In the genomic region with DNA sequence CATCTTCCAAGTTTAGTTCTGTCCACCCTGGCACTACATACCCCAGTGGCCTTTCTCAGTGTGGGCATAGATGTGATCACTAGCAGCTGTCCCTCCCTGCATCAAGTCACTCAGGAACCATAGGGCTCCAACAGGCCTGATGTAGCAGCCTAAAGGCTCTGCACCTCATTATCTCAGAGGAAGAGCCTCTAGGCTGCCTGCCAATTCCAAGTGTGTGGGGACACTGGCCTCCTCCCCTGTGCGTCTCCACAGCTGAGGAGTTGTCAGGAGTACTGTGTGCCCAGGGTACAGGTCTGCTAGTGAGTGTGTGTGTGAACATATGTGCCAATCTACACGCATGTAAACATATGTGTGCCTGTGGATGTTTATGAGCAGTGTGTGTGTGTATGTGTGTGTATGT, we compare ENCODE assay signal across 8 mouse cellular contexts. TPM values are rescaled to one million over a fixed set of nuclear protein-coding genes. Genes with fewer than 3 reads are reported as not detected.
DNase-seq lines count a peak whose midpoint lies in the region; ATAC-seq lines count a peak whose summit lies in the region.

No protein-coding gene starts in this region.

- no peak overlapping the region for H3K4me2 ChIP-seq in forebrain, embryonic 12.5 days
- no peak overlapping the region for H3K4me2 ChIP-seq in forebrain, embryonic 15.5 days (replicated peaks)
- H3K4me2 ChIP-seq in neural tube, embryonic 12.5 days (replicated peaks): no peak overlapping the region
- no peak overlapping the region for H3K4me2 ChIP-seq in neural tube, embryonic 15.5 days
- H3K4me2 ChIP-seq in midbrain, embryonic 16.5 days (ENCODE audit: low read length): no peak overlapping the region

- H3K4me1 ChIP-seq in forebrain, embryonic 12.5 days: peaks cover 7% of the 10 kb centered on the region; the same call in 1 of the 2 replicates
- 0 out of 2 replicates have a peak, but pooled peaks cover 3% of the 10 kb centered on the region for H3K4me1 ChIP-seq in forebrain, embryonic 15.5 days
- no peaks in the 10 kb centered on the region; the same call in 1 of the 2 replicates for H3K4me1 ChIP-seq in neural tube, embryonic 12.5 days
- peaks cover 7% of the 10 kb centered on the region; the same call in 1 of the 2 replicates for H3K4me1 ChIP-seq in neural tube, embryonic 15.5 days
- peaks cover 29% of the 10 kb centered on the region for H3K4me1 ChIP-seq in hindbrain, embryonic 10.5 days (replicated peaks)
- H3K4me1 ChIP-seq in midbrain, embryonic 16.5 days (ENCODE audit: control insufficient read depth, insufficient read depth, low read length): no peaks in the 10 kb centered on the region; the same call in 1 of the 2 replicates

- no peak overlapping the region for H3K9ac ChIP-seq in forebrain, embryonic 12.5 days
- H3K9ac ChIP-seq in forebrain, embryonic 15.5 days (replicated peaks): no peak overlapping the region
- H3K9ac ChIP-seq in neural tube, embryonic 12.5 days: no peak overlapping the region
- no peak overlapping the region for H3K9ac ChIP-seq in neural tube, embryonic 15.5 days (replicated peaks)
- no peak overlapping the region for H3K9ac ChIP-seq in midbrain, embryonic 16.5 days (ENCODE audit: low read depth, low read length)

- H3K4me3 ChIP-seq in forebrain, embryonic 12.5 days (replicated peaks): no peak overlapping the region
- H3K4me3 ChIP-seq in forebrain, embryonic 15.5 days: no peak overlapping the region
- H3K4me3 ChIP-seq in neural tube, embryonic 12.5 days: no peak overlapping the region
- no peak overlapping the region for H3K4me3 ChIP-seq in neural tube, embryonic 15.5 days (replicated peaks)
- H3K4me3 ChIP-seq in hindbrain, embryonic 10.5 days: no peak overlapping the region
- H3K4me3 ChIP-seq in midbrain, embryonic 16.5 days (ENCODE audit: low read depth, low read length): no peak overlapping the region

- no peaks in the 10 kb centered on the region for H3K36me3 ChIP-seq in forebrain, embryonic 12.5 days (replicated peaks)
- H3K36me3 ChIP-seq in forebrain, embryonic 15.5 days: no peaks in the 10 kb centered on the region
- H3K36me3 ChIP-seq in neural tube, embryonic 12.5 days: no peaks in the 10 kb centered on the region
- H3K36me3 ChIP-seq in neural tube, embryonic 15.5 days: no peaks in the 10 kb centered on the region
- H3K36me3 ChIP-seq in hindbrain, embryonic 10.5 days: no peaks in the 10 kb centered on the region
- no peaks in the 10 kb centered on the region for H3K36me3 ChIP-seq in midbrain, embryonic 16.5 days (ENCODE audit: control insufficient read depth, insufficient read depth, low read length)

- WGBS in forebrain, embryonic 12.5 days: 74% methylated on average over 2 of the region's 2 CpGs
- 60% methylated on average over 2 of the region's 2 CpGs for WGBS in forebrain, embryonic 15.5 days
- 81% methylated on average over 2 of the region's 2 CpGs for WGBS in neural tube, embryonic 12.5 days
- WGBS in neural tube, embryonic 15.5 days: 59% methylated on average over 2 of the region's 2 CpGs
- 96% methylated on average over 2 of the region's 2 CpGs for WGBS in hindbrain, embryonic 10.5 days
- WGBS in midbrain, embryonic 16.5 days: 73% methylated on average over 2 of the region's 2 CpGs

- no peaks in the 10 kb centered on the region; the same call in 1 of the 2 replicates for H3K27me3 ChIP-seq in forebrain, embryonic 12.5 days
- H3K27me3 ChIP-seq in forebrain, embryonic 15.5 days: no peaks in the 10 kb centered on the region
- H3K27me3 ChIP-seq in neural tube, embryonic 12.5 days (replicated peaks): no peaks in the 10 kb centered on the region
- no peaks in the 10 kb centered on the region for H3K27me3 ChIP-seq in neural tube, embryonic 15.5 days (replicated peaks)
- H3K27me3 ChIP-seq in hindbrain, embryonic 10.5 days (ENCODE audit: insufficient read depth, poor library complexity, severe bottlenecking): 0 out of 2 replicates have a peak, but pooled peaks cover 5% of the 10 kb centered on the region
- no peaks in the 10 kb centered on the region for H3K27me3 ChIP-seq in midbrain, embryonic 16.5 days (ENCODE audit: control insufficient read depth, insufficient read depth, low read depth, low read length)

- peak overlapping the region; percentile 16 for H3K27ac ChIP-seq in forebrain, embryonic 12.5 days
- no peak overlapping the region for H3K27ac ChIP-seq in forebrain, embryonic 15.5 days (replicated peaks)
- 0 out of 2 replicates have a peak overlapping the region, but pooled peaks have one; percentile 7 for H3K27ac ChIP-seq in neural tube, embryonic 12.5 days
- no peak overlapping the region for H3K27ac ChIP-seq in neural tube, embryonic 15.5 days (replicated peaks)
- H3K27ac ChIP-seq in hindbrain, embryonic 10.5 days: peak overlapping the region; percentile 25; the same call in 1 of the 2 replicates
- H3K27ac ChIP-seq in midbrain, embryonic 16.5 days (ENCODE audit: low read length): no peak overlapping the region; the same call in 1 of the 2 replicates

- no peaks in the 10 kb centered on the region for H3K9me3 ChIP-seq in forebrain, embryonic 12.5 days
- H3K9me3 ChIP-seq in forebrain, embryonic 15.5 days: no peaks in the 10 kb centered on the region
- no peaks in the 10 kb centered on the region for H3K9me3 ChIP-seq in neural tube, embryonic 12.5 days
- no peaks in the 10 kb centered on the region for H3K9me3 ChIP-seq in neural tube, embryonic 15.5 days (replicated peaks)
- H3K9me3 ChIP-seq in hindbrain, embryonic 10.5 days: no peaks in the 10 kb centered on the region
- H3K9me3 ChIP-seq in midbrain, embryonic 16.5 days (replicated peaks; ENCODE audit: control insufficient read depth, low read length, poor library complexity, severe bottlenecking): no peaks in the 10 kb centered on the region

- ATAC-seq in forebrain, embryonic 12.5 days (ENCODE audit: low FRiP score): no peak
- no peak for ATAC-seq in forebrain, embryonic 15.5 days (replicated peaks)
- no peak for ATAC-seq in neural tube, embryonic 12.5 days (ENCODE audit: low FRiP score, low read depth)
- no peak for ATAC-seq in neural tube, embryonic 15.5 days (ENCODE audit: low FRiP score)
- ATAC-seq in midbrain, embryonic 16.5 days: peak; percentile 45

- no peak for DNase-seq in hindbrain, embryonic 10.5 days (ENCODE audit: low spot score)
- DNase-seq in kidney, adult 18-20 months: no peak
- DNase-seq in embryo, embryonic 11 days: no peak

RNA-seq across cellular contexts. Expression of gene Doc2b, which starts 56.6 kb away (rescaled TPM):
- polyA plus RNA-seq in forebrain, embryonic 12.5 days (2016; fragmentation: Nextera tagmentation; extraction: Ambion mirVana): 0.26 and 0.46 TPM in 2 replicates
- 2.0 and 2.1 TPM in 2 replicates for polyA plus RNA-seq in forebrain, embryonic 15.5 days (2015; fragmentation: Nextera tagmentation; extraction: Ambion mirVana)
- 0.59 and 0.82 TPM in 2 replicates for polyA plus RNA-seq in neural tube, embryonic 12.5 days (2016; fragmentation: Nextera tagmentation; extraction: Ambion mirVana)
- polyA plus RNA-seq in neural tube, embryonic 15.5 days (2015; fragmentation: Nextera tagmentation; extraction: Ambion mirVana): 2.5 and 2.8 TPM in 2 replicates
- 0.39 and 0.45 TPM in 2 replicates for polyA plus RNA-seq in hindbrain, embryonic 10.5 days (2016; fragmentation: Nextera tagmentation; extraction: Ambion mirVana)
- polyA plus RNA-seq in midbrain, embryonic 16.5 days (2015; fragmentation: Nextera tagmentation; extraction: Ambion mirVana): 4.2 and 5.0 TPM in 2 replicates

Comparison
In these comparisons a context has a peak if more than half of its experiments do, and no peak if none do; other contexts are left out.
1. H3K27ac ChIP-seq: peak in forebrain, embryonic 12.5 days (single experiment), neural tube, embryonic 12.5 days (single experiment) and hindbrain, embryonic 10.5 days (single experiment); none in forebrain, embryonic 15.5 days (single experiment), neural tube, embryonic 15.5 days (single experiment) and midbrain, embryonic 16.5 days (single experiment).